Mouse (Mus musculus) heart, postnatal 4 days (tissue): ENCODE results near the gene Xrcc2. TPM values are rescaled to one million over a fixed set of nuclear protein-coding genes. Genes with fewer than 3 reads are reported as not detected.
A peak's percentile ranks its signal among the peaks of the same experiment; 100 is the strongest.

Source experiments
- DNase-seq: peaks from one replicate; pipeline ENCODE4 v3.0.0; 2021
- total RNA-seq, 2 experiments: library from RNA; stranded (reverse); gene quantifications; 2 replicates each; pipeline ENCODE4 v1.2.3; 2021

The Xrcc2 gene
- total RNA-seq, 2 experiments from 2014 or later: 9.5 to 10.2 TPM

DNA sequence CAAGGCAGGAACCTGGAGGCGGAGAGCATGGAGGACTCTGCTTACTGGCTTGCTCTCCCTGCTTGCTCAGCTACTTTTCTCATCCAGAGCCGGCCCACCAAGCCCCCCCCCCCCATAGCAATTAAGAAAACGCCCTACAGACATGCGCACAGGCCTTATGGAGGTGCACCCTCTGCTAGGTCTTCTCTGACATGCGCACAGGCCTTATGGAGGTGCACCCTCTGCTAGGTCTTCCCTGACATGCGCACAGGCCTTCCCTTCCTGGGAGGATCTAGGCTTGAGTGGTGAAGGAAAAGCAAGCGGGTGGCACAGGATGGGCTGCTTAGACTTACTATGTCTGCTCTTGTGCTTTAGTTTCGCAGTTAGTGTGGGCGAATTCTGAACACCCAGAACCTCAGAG, 37.3 kb downstream of the Xrcc2 start:
- no peak for DNase-seq

- no peak for DNase-seq
Observed at GRCm38 (mm10) chr5:25666684-25667083, 38.9 kb downstream of the Xrcc2 start.

DNA sequence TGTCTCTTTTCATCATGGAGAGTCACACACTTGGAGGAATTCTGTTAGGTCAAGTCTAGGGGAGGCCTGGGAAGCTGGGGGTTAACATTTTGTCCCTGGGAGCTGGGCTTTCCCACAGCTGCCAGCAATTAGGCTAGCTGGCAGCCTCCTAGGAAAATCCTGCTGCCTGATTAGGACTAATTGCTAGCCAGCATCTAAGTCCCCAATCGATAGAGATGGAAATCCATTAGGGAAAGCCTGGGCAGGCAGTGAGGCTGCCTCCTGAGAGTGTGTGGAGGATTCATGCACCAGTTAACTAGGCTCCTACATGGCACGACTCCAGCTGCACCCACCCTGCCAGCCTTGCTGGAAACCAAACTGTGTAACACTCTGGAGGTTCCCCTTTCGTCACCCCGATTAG, 39.5 kb downstream of the Xrcc2 start:
- DNase-seq: peak; percentile 22

DNA sequence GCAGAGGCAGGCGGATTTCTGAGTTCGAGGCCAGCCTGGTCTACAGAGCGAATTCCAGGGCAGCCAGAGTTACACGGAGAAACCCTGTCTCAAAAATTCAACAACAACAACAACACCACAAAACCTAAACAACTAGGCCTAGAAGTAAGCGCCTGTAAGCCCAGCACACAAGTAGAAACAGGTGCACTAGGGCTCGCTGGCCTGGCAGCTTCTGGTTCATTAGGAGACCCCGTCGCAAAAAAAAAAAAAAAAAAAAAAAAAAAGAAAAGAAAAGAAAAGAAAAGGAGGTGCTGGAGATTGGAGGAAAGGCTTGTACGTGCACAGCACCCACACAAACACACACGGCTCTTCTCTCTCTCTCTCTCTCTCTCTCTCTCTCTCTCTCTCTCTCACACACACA, 40.1 kb downstream of the Xrcc2 start:
- DNase-seq: no peak

DNA sequence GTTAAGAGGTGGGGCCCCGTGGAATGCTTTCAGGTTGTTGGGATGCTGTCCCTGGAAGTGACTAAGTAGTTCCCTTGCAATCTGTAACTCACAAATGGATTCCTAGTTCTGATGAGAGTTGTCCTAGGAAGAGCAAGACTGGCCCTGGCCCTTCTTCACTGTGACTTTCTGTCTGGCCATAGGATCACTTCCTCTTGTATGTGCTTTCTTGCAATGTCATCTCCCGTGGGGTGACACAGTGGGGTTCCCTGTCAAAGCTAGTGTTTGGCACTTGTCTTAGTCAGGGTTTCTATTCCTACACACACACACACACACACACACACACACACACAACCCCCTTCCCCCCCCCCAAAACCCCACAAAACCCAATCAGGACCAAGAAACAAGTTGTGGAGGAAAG, 42.5 kb downstream of the Xrcc2 start:
- no peak for DNase-seq

DNA sequence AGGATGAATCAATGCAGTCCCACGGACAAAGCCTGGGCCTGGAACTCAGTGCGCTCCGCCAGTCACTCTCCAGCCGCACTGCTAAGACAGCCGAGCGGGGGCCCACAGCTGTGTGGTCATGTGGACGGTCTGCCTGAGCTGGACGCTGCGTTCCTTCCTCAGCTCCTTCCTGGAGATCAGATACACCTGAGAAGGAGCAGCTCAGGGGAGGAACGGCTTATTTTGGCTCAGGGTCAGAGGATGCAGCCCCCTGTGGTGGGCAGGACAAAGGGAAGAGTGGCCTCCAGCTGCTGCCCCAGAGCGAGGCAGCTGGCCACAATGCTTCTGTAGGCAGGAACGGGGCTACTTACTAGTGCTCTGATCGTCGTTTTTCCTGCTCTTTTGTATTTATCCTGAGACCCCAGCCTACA, 51.0 kb downstream of the Xrcc2 start:
- peak; percentile 15 for DNase-seq

- DNase-seq: no peak
Observed at GRCm38 (mm10) chr5:25653377-25653776, 52.2 kb downstream of the Xrcc2 start.

GRCm38 (mm10) chr5:25652435-25652834, 53.2 kb downstream of the Xrcc2 start:
- DNase-seq: no peak

DNA sequence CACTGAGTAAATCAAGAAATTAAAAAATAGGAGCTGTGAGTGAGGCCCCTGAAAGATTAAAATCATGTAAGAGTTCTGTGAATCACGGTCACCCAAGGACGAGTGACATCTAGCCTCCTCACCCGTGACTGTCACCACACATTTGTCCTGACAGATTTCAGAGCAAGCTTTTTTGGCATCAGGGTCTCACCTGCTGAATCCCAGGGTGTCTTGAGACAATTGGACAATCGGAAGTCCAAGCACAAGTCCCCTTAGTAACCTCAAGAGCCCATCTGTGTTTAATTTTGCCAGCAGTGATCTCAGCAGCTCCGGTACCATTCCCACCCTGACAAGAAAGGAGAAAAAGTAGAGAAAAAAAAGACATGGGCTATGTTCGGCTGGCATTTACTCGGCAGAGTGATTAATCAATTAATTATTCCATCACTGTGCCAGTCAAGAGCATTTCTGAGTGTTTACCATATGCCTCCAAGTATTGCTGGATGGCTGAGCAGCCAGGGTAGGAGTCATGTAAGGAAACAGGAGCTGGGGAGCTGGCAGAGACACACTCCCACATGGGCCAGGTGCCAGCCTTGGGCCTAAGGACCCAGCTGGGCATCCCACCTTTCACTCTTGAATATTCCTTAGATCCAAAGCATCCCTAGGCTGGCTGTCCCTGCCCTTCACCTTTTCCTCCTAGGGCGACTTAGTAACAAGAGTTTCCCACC, 59.8 kb downstream of the Xrcc2 start:
- DNase-seq: no peak

DNA sequence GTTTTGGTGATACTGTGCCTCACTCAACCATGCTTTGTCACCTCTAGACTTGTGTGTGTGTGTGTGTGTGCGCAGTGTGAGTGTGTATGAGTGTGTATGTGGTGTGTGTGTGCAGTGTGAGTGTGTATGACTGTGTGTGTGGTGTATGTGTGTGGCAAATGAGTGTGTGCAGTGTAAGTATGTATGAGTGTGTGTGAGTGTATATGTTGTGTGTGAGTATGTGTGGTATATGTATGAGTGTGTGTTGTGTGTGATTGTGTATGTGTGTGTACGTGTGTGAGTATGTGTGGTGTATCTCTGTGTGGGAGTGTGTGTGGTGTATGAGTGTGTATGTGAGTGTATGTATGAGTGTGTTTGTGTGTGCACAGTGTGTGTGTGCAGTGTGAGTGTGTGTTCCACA, 61.1 kb downstream of the Xrcc2 start:
- no peak for DNase-seq

DNA sequence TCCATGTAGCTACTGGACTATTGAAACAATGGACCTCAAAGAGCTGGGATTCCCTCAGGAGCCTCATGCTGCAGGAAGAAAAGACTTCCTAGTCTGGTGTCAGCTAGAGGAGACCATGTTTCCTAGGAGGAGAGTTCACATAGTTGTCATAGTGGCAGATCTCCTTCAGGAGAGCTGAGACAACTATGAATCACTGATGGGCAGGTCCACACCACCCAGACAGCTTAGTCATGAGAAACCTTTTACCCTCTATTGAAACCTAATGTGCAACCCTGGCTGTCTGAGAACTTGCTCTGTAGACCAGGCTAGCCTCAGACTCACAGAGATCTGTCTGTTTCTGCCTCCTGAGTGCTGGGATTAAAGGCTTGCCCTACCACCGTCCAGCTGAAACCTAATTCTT, 62.9 kb downstream of the Xrcc2 start:
- DNase-seq: no peak

Other genes with a start within 250 kb of the Xrcc2 start
- gene Kmt2c, start 207.0 kb downstream of the Xrcc2 start, total RNA-seq: 10 to 100 TPM; 45.2 to 45.5 TPM
- not detected for gene Cct8l1, start 189.8 kb downstream of the Xrcc2 start, total RNA-seq
- 10 to 100 TPM; 18.2 to 20.3 TPM for gene Actr3b, start 54.2 kb upstream of the Xrcc2 start, total RNA-seq
- not detected for gene Gm21663, start 236.6 kb upstream of the Xrcc2 start, total RNA-seq
- gene Gm21671, start 248.6 kb upstream of the Xrcc2 start, total RNA-seq: not detected